Mouse (Mus musculus): Measurements from ENCODE around the gene Ssty1. TPM values are rescaled to one million over a fixed set of nuclear protein-coding genes. Genes with fewer than 3 reads are reported as not detected.

The Ssty1 gene
- not detected for polyA plus RNA-seq (2014; fragmentation: Illumina TruSeq; extraction: RNeasy Lipid Tissue Mini Kit (QIAGEN cat#74804); ENCODE audit: low read depth, low replicate concordance)

GRCm38 (mm10) chrY:18088816-18089215, at the start of gene Ssty1:
Gene Ssty1, plus strand, starts transcription at chrY:18089116.

GRCm38 (mm10) chrY:18061712-18062111, 27.2 kb upstream of the Ssty1 start, which contains the start of gene Gm21764:
Gene Gm21764, minus strand, starts transcription at chrY:18061812.

Other genes with a start within 250 kb of the Ssty1 start
- gene Gm21904, start 242.8 kb upstream of the Ssty1 start, polyA plus RNA-seq (2014; fragmentation: Illumina TruSeq; extraction: RNeasy Lipid Tissue Mini Kit (QIAGEN cat#74804); ENCODE audit: low read depth, low replicate concordance): not detected
- gene Gm20772, start 214.4 kb upstream of the Ssty1 start, polyA plus RNA-seq (2014; fragmentation: Illumina TruSeq; extraction: RNeasy Lipid Tissue Mini Kit (QIAGEN cat#74804); ENCODE audit: low read depth, low replicate concordance): not detected
- gene Gm20831, start 214.4 kb upstream of the Ssty1 start, polyA plus RNA-seq (2014; fragmentation: Illumina TruSeq; extraction: RNeasy Lipid Tissue Mini Kit (QIAGEN cat#74804); ENCODE audit: low read depth, low replicate concordance): not detected
- gene Srsy, start 151.8 kb upstream of the Ssty1 start, polyA plus RNA-seq (2014; fragmentation: Illumina TruSeq; extraction: RNeasy Lipid Tissue Mini Kit (QIAGEN cat#74804); ENCODE audit: low read depth, low replicate concordance): not detected
- gene Gm21764, start 27.3 kb upstream of the Ssty1 start, polyA plus RNA-seq (2014; fragmentation: Illumina TruSeq; extraction: RNeasy Lipid Tissue Mini Kit (QIAGEN cat#74804); ENCODE audit: low read depth, low replicate concordance): not detected

Measured in adrenal gland, adult 10 weeks (tissue).